Mouse (Mus musculus) R1 (cell line): ENCODE measurements around the gene Il9r.

ENCODE experiments used
- DNase-seq: peaks from one replicate; pipeline ENCODE4 v3.0.0-alpha.2; 2018; ENCODE audit warnings: low read depth, low spot score

Gene Il9r

DNA sequence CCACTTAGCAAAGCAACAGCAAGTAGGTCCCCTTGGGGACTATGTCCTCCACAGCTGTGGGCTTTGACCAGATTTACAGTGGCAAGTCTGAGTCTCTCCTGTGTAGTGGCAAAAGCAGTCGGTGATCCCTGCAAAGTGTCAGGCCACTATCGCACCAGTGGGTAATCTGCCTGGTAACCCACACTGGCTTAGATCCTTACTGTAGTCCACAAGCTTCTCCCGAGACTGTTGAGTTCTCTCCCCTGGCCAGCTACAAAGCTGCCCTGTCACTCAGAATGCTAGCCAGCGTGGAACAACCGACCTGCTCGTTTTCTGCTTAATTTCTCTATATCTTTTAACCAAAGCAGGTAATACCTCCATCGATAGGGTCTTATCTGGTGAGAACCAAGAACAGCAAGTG lies 39.7 kb downstream of the Il9r start:
- no peak for DNase-seq

- DNase-seq, result no peak
Observed at GRCm38 (mm10) chr11:32159176-32159575, 40.9 kb downstream of the Il9r start.

GRCm38 (mm10) chr11:32157791-32158594 lies 42.1 kb downstream of the Il9r start:
- no peak for DNase-seq

DNA sequence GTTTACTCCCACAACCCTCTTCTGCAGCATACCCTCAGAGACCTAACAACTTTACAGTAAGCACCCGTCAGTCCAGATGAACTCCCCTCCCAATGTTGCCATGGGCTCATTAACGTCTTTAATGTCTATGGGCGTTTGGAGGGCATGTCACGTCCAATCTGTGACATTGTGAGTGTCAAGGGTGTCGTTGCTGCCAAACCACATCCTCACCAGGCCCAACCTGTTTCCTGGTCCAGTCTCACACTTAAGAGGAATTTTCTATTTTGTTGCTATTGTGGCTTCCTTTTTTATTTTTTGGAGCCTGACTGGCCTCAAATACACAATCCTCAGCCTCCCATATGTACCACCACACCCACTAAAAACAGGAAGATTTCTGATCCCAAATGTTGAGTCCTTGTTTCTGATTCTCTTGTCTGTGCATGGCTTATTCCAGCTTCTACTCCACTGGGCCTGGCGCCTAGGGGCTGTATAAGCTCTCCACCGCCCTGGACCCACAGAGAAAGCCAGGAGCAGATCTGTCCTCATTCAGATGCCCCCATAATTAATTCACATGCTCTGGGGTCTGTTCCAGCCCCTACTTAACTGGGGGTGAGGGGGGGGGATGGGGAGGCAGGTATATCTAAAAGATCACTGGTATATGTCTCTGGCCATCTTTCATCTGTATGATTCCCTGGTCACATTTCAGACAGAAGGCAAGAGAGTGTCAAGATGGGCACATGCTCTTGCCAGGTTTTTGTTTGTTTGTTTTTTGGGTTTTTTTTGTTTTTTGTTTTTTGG lies 43.0 kb downstream of the Il9r start:
- no peak for DNase-seq

GRCm38 (mm10) chr11:32153216-32153615 lies 46.9 kb downstream of the Il9r start:
- no peak for DNase-seq

DNA sequence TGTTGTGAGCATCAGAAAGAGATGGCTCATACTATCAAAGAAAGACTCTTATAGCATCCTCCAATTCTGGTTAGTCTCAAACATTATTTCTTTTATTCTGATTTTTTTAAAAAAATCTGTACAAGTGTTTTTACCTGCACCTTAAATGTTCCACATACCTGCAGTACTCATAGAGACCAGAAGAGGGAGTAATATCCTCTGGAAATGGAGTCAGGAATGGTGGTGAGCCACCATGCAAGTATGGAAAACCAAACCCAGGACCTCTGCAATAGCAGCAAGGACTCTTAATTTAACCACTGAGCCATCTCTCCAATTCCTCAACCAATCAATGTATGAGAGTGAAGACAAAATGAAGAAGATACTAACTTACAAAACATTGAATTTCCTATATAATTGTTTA lies 47.3 kb downstream of the Il9r start:
- DNase-seq, result peak; percentile 71

- DNase-seq, result peak; percentile 30
Observed at GRCm38 (mm10) chr11:32151243-32151642, 48.8 kb downstream of the Il9r start.

DNA sequence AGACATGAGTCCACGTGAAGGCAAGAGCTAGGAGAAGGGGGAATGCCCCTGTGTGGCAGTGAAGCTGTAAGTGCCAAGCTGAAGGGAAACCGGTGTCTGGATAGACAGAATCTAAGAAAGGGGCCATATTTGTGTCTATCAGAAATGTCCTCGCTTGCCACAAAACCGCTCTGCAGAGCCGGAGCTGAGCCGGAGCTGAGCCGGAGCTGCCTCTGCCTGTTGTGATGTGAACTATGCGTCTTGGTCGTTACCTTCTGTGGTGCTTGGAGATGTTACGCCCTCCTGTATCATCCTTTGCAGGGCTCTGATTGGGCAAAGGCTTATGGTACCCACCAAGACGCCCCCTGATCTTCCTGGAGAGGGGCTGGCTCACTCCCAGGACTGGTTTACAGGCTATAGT lies 50.5 kb downstream of the Il9r start:
- peak; percentile 28 for DNase-seq

DNA sequence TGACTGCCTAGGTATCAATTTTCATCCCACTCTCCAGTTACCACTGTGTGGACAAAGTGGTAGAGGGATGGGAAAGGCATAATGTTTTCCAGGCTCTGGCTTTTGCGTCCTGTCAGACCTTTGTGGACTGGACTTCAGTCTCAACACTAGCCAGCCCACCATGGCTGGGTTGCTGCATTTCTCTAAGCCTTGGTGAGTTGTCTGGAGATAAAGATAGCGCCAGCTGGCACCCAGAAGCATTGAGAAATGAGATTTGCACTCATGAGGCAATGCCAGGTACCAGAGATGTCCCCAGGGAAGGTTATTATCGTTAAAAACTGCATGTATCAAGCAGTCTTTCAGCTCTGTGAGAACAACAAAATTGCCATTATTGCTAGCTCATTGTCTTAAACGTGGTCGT lies 57.3 kb downstream of the Il9r start:
- DNase-seq, result no peak

- no peak for DNase-seq
Observed at GRCm38 (mm10) chr11:32141627-32142586, 58.2 kb downstream of the Il9r start.

GRCm38 (mm10) chr11:32141034-32141433 lies 59.0 kb downstream of the Il9r start:
- peak; percentile 85 for DNase-seq

- DNase-seq, result no peak
Observed at GRCm38 (mm10) chr11:32139528-32139961, 60.5 kb downstream of the Il9r start.

GRCm38 (mm10) chr11:32138614-32138964 lies 61.5 kb downstream of the Il9r start:
- no peak for DNase-seq

- peak; percentile 73 for DNase-seq
Observed at GRCm38 (mm10) chr11:32137719-32138613, 62.1 kb downstream of the Il9r start.
